Mouse (Mus musculus): ENCODE data around the gene Hsp90ab1.

The Hsp90ab1 gene

GRCm38 (mm10) chr17:45573087-45573779 lies at the start of gene Hsp90ab1:
Gene Hsp90ab1 (minus strand): TSS chr17:45573271.
- peak; percentile 98 to 99 for DNase-seq (ENCODE audit: low spot score in 2 of 2)

- DNase-seq (ENCODE audit: low spot score in 2 of 2), result no peak
These were observed 46.5 kb upstream of the Hsp90ab1 start for GRCm38 (mm10) chr17:45619386-45620256.

GRCm38 (mm10) chr17:45618941-45619385 lies 45.9 kb upstream of the Hsp90ab1 start:
- DNase-seq (ENCODE audit: low spot score in 2 of 2), result no peak

- DNase-seq (ENCODE audit: low spot score in 2 of 2), result no peak
These were observed 44.6 kb upstream of the Hsp90ab1 start for GRCm38 (mm10) chr17:45617655-45618054.

GRCm38 (mm10) chr17:45616679-45617078 lies 43.6 kb upstream of the Hsp90ab1 start:
- no peak for DNase-seq (ENCODE audit: low spot score in 2 of 2)

GRCm38 (mm10) chr17:45616046-45616650 lies 43.1 kb upstream of the Hsp90ab1 start:
- DNase-seq (ENCODE audit: low spot score in 2 of 2), result no peak

- DNase-seq (ENCODE audit: low spot score in 2 of 2), result no peak
These were observed 39.9 kb upstream of the Hsp90ab1 start for GRCm38 (mm10) chr17:45612921-45613320.

GRCm38 (mm10) chr17:45612008-45612407 lies 38.9 kb upstream of the Hsp90ab1 start:
- no peak for DNase-seq (ENCODE audit: low spot score in 2 of 2)

GRCm38 (mm10) chr17:45610144-45610866 lies 37.2 kb upstream of the Hsp90ab1 start:
- DNase-seq (ENCODE audit: low spot score in 2 of 2), result no peak

- no peak for DNase-seq (ENCODE audit: low spot score in 2 of 2)
These were observed 35.3 kb upstream of the Hsp90ab1 start for GRCm38 (mm10) chr17:45608396-45608795.

GRCm38 (mm10) chr17:45606992-45607879 lies 34.2 kb upstream of the Hsp90ab1 start:
- no peak for DNase-seq (ENCODE audit: low spot score in 2 of 2)

- DNase-seq (ENCODE audit: low spot score in 2 of 2), result no peak
These were observed 29.9 kb upstream of the Hsp90ab1 start for GRCm38 (mm10) chr17:45602984-45603383.

- DNase-seq (ENCODE audit: low spot score in 2 of 2), result no peak
These were observed 28.8 kb upstream of the Hsp90ab1 start, which contains the start of gene Mymx for GRCm38 (mm10) chr17:45601877-45602304. Gene Mymx (minus strand): TSS chr17:45602102.

- DNase-seq (ENCODE audit: low spot score in 2 of 2), result no peak
These were observed 28.3 kb upstream of the Hsp90ab1 start for GRCm38 (mm10) chr17:45601325-45601724.

- no peak for DNase-seq (ENCODE audit: low spot score in 2 of 2)
These were observed 27.2 kb upstream of the Hsp90ab1 start for GRCm38 (mm10) chr17:45600267-45600666.

GRCm38 (mm10) chr17:45599446-45600242 lies 26.6 kb upstream of the Hsp90ab1 start, which contains the start of gene Slc29a1:
Gene Slc29a1 (minus strand): TSS chr17:45599606.
- no peak for DNase-seq (ENCODE audit: low spot score in 2 of 2)

- DNase-seq (ENCODE audit: low spot score in 2 of 2), result no peak
These were observed 25.8 kb upstream of the Hsp90ab1 start for GRCm38 (mm10) chr17:45598891-45599290.

- no peak for DNase-seq (ENCODE audit: low spot score in 2 of 2)
These were observed 25.3 kb upstream of the Hsp90ab1 start for GRCm38 (mm10) chr17:45598376-45598775.

GRCm38 (mm10) chr17:45597787-45598186 lies 24.7 kb upstream of the Hsp90ab1 start:
- DNase-seq (ENCODE audit: low spot score in 2 of 2), result no peak

Data from right cerebral cortex, postnatal 36 days (tissue).